Mouse (Mus musculus): ENCODE data around the gene Klf6. TPM values are rescaled to one million over a fixed set of nuclear protein-coding genes. Genes with fewer than 3 reads are reported as not detected.

The Klf6 gene
- polyA plus RNA-seq, 1 experiment: 31.5 TPM

GRCm38 (mm10) chr13:5845161-5845590 is 16.1 kb upstream of the Klf6 start:
- Histone ChIP-seq H3K4me1 (ENCODE audit: control insufficient read depth, insufficient read depth, insufficient read length, low read length) (0 out of 2 replicates have a peak, but pooled peaks cover 2% of the 10 kb centered on the region), H3K4me3 (ENCODE audit: insufficient read depth, low read depth, low read length) (peak overlapping the region; percentile 29), H3K27ac (replicated peaks; ENCODE audit: low read depth, low read length) (peak overlapping the region; percentile 84)

DNA sequence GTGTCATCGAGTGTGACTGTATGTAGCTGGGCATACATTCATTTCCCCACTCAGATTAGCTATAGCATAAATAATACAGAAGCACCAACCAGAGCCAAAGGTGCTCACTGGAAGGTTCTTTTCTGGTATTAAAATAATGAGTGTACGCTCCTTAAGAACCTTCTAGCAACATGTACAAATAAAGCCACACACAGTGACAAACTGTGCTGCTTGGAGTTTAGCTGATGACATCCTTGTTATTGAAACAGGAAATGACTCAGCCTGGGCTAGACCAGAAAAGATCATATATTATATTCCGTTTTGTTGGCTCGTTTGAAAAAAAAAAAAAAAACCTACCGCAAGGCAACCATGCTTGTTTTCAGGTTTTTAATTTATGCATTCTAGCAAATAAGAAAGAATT is 15.7 kb upstream of the Klf6 start:
- 0 out of 2 replicates have a peak, but pooled peaks cover 2% of the 10 kb centered on the region for H3K4me1 ChIP-seq (ENCODE audit: control insufficient read depth, insufficient read depth, insufficient read length, low read length)
- peak overlapping the region; percentile 84 for H3K27ac ChIP-seq (replicated peaks; ENCODE audit: low read depth, low read length)
- H3K4me3 ChIP-seq (ENCODE audit: insufficient read depth, low read depth, low read length): peak overlapping the region; percentile 29; the same call in 1 of the 2 replicates

GRCm38 (mm10) chr13:5846860-5847259 is 14.4 kb upstream of the Klf6 start:
- Histone ChIP-seq H3K27ac (replicated peaks; ENCODE audit: low read depth, low read length) (no peak overlapping the region), H3K4me3 (ENCODE audit: insufficient read depth, low read depth, low read length) (no peak overlapping the region), H3K4me1 (ENCODE audit: control insufficient read depth, insufficient read depth, insufficient read length, low read length) (no peaks in the 10 kb centered on the region)

DNA sequence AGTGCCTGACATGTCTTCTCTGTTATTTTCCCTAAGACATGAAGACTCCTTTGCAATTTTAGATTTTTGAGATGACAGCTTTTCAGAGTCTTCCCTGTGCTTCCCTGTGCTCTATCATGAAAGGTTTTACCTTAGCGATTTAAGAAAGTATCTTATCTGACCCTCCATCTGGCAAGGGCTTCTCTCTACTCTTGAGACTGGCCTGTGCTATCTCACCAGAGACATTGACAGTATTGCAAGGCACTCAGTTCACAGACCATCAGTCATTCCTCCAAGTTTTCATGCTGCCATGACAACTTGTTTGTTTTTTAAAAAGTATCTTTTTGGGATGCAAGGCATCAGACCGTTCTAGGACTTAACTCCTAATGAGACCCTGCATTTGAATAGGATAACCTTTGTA is 13.5 kb upstream of the Klf6 start:
- Histone ChIP-seq H3K4me3 (ENCODE audit: insufficient read depth, low read depth, low read length) (no peak overlapping the region), H3K4me1 (ENCODE audit: control insufficient read depth, insufficient read depth, insufficient read length, low read length) (no peaks in the 10 kb centered on the region), H3K27ac (replicated peaks; ENCODE audit: low read depth, low read length) (no peak overlapping the region)

- H3K27ac ChIP-seq (replicated peaks; ENCODE audit: low read depth, low read length): peak overlapping the region; percentile 100
- H3K4me3 ChIP-seq (ENCODE audit: insufficient read depth, low read depth, low read length): peak overlapping the region; percentile 85
- peaks cover 6% of the 10 kb centered on the region for H3K4me1 ChIP-seq (ENCODE audit: control insufficient read depth, insufficient read depth, insufficient read length, low read length)
Observed at GRCm38 (mm10) chr13:5860651-5861156, 578 bp upstream of the Klf6 start.

DNA sequence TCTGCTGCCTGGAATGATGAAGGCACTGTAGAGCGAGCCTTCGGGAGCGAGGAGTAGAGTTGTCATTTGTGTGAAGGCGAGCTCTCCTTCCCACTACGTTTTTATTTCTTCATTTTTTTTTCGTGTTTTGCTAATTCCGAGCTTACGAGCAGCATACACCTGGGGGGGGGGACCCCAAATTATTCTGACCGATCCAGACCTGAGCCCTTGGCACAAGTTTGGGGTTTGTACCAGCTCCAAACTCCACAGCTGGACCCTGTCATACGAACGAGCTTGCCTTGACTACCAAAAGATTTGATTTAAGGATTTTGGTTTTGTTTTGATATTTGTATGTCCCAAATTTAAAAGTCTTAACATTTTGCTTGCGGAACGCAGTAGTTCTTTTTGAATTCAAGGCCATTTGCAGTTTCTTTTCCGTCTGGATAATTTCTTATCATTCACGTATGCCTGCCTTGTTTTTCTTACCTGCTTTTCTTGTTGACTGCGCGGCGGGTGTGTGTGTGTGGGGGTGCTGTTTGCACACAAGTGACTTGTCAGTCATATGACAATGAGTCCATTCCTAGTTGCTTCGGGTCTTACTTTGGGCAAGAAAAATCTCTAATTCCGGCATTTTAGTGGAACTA is 832 bp downstream of the Klf6 start:
- Histone ChIP-seq H3K27ac (replicated peaks; ENCODE audit: low read depth, low read length) (peak overlapping the region; percentile 100), H3K4me1 (ENCODE audit: control insufficient read depth, insufficient read depth, insufficient read length, low read length) (peaks cover 16% of the 10 kb centered on the region), H3K4me3 (ENCODE audit: insufficient read depth, low read depth, low read length) (peak overlapping the region; percentile 87)

- Histone ChIP-seq H3K4me1 (ENCODE audit: control insufficient read depth, insufficient read depth, insufficient read length, low read length) (peaks cover 19% of the 10 kb centered on the region), H3K4me3 (ENCODE audit: insufficient read depth, low read depth, low read length) (peak overlapping the region; percentile 87), H3K27ac (replicated peaks; ENCODE audit: low read depth, low read length) (peak overlapping the region; percentile 100)
Observed at GRCm38 (mm10) chr13:5862626-5863407, 1.5 kb downstream of the Klf6 start.

DNA sequence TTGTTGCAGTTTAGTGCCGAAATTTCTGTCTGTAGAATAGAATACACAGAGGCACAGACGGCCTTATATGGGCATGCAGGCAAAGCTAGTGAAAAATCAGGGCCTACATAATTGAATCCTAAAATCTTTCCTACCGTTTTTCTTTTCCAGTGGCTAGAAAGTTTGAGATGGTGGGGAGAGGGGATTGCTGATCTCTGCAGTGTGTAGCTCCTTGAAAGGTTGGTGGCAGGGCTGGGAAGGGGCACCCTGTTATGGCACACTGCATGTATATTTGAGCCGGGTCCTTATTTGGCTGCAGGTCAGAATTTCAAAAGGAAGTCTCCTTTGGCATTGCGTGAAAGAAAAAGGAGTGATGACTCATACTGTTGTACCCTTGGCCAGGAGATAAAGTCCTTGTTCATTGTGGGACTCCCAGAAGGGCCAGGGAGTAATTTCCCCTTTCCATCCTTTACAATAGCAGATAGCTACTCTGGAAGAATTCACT is 2.2 kb downstream of the Klf6 start:
- peak overlapping the region; percentile 100 for H3K27ac ChIP-seq (replicated peaks; ENCODE audit: low read depth, low read length)
- peak overlapping the region; percentile 87 for H3K4me3 ChIP-seq (ENCODE audit: insufficient read depth, low read depth, low read length)
- peaks cover 21% of the 10 kb centered on the region for H3K4me1 ChIP-seq (ENCODE audit: control insufficient read depth, insufficient read depth, insufficient read length, low read length)

DNA sequence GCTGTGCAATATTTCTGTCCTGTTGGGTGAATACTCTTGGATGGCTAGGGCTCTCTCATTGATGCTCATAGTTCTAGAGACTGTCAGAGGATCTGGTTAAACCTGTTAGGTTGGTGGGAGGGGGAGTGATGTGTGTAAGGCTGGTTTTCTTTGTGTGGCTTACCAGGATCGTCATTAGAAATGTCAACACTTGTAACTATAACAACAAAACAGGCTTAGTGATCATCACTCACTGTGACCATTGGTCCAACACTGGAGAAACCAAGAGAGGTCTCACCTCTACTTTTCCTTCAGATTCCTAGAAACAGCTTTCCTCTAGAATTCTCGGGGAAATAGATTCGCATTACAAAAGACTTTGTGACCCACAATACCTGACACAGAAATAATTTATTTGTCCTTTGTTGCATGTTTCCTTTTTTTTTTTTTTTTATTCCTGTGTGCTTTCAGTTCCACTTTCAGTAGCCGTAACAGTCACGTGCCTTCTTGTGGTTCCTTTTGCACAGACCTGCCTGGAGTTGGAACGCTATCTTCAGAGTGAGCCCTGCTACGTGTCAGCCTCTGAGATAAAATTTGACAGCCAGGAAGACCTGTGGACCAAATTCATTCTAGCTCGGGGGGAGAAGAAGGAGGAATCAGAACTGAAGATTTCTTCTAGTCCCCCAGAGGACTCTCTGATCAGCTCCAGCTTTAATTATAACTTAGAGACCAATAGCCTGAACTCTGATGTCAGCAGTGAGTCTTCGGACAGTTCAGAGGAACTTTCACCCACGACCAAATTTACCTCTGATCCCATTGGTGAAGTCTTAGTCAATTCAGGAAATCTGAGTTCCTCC is 3.2 kb downstream of the Klf6 start:
- Histone ChIP-seq H3K4me3 (ENCODE audit: insufficient read depth, low read depth, low read length) (peak overlapping the region; percentile 81), H3K27ac (replicated peaks; ENCODE audit: low read depth, low read length) (peak overlapping the region; percentile 97), H3K4me1 (ENCODE audit: control insufficient read depth, insufficient read depth, insufficient read length, low read length) (peaks cover 27% of the 10 kb centered on the region)

GRCm38 (mm10) chr13:5865098-5865415 is 3.8 kb downstream of the Klf6 start:
- peak overlapping the region; percentile 81 for H3K4me3 ChIP-seq (ENCODE audit: insufficient read depth, low read depth, low read length)
- H3K4me1 ChIP-seq (ENCODE audit: control insufficient read depth, insufficient read depth, insufficient read length, low read length): peaks cover 31% of the 10 kb centered on the region
- H3K27ac ChIP-seq (replicated peaks; ENCODE audit: low read depth, low read length): peak overlapping the region; percentile 97

DNA sequence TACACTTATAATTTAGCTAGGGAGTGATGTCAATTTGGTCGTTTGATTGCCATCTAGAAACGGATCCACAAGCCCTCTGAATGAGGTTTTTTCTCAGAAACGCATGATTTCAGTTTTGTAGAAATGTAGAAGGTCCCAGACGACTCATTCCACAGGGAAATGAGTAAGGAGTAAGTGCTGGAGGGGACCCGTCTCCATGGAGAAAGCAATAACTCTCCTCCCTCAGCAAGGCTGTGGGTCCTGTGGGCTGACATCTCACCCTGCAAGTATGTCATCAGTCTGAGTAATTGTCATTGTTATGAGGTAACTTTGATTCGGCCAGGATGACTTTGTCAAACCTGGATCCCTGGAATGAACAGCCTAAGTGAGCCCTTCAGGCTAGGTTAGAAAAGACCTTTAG is 4.8 kb downstream of the Klf6 start:
- peaks cover 35% of the 10 kb centered on the region for H3K4me1 ChIP-seq (ENCODE audit: control insufficient read depth, insufficient read depth, insufficient read length, low read length)
- peak overlapping the region; percentile 97 for H3K27ac ChIP-seq (replicated peaks; ENCODE audit: low read depth, low read length)
- H3K4me3 ChIP-seq (ENCODE audit: insufficient read depth, low read depth, low read length): peak overlapping the region; percentile 81

DNA sequence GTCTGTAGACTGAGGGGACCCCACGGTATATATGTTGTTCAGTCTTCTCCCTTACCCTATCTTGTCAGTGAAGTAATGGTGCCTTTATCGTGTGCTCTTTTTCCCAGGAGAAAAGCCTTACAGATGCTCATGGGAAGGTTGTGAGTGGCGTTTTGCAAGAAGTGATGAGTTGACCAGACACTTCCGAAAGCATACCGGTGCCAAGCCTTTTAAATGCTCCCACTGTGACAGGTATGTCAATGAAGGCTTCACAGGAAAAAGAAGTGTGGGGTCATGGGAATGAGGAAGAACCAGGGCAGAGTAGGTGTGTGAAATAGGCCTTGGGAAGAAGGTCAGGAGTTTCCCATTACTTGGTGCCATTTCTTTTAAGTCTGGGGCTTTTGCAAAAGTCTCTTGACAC is 5.2 kb downstream of the Klf6 start:
- Histone ChIP-seq H3K4me3 (ENCODE audit: insufficient read depth, low read depth, low read length) (peak overlapping the region; percentile 81), H3K27ac (replicated peaks; ENCODE audit: low read depth, low read length) (peak overlapping the region; percentile 97)

GRCm38 (mm10) chr13:5868376-5868775 is 7.1 kb downstream of the Klf6 start:
- H3K4me1 ChIP-seq (ENCODE audit: control insufficient read depth, insufficient read depth, insufficient read length, low read length): peaks cover 36% of the 10 kb centered on the region
- H3K4me3 ChIP-seq (ENCODE audit: insufficient read depth, low read depth, low read length): no peak overlapping the region
- peak overlapping the region; percentile 57 for H3K27ac ChIP-seq (replicated peaks; ENCODE audit: low read depth, low read length)

More for the DNA sequence above, 5.2 kb downstream of the Klf6 start:
- peaks cover 36% of the 10 kb centered on the region for H3K4me1 ChIP-seq (ENCODE audit: control insufficient read depth, insufficient read depth, insufficient read length, low read length)

DNA sequence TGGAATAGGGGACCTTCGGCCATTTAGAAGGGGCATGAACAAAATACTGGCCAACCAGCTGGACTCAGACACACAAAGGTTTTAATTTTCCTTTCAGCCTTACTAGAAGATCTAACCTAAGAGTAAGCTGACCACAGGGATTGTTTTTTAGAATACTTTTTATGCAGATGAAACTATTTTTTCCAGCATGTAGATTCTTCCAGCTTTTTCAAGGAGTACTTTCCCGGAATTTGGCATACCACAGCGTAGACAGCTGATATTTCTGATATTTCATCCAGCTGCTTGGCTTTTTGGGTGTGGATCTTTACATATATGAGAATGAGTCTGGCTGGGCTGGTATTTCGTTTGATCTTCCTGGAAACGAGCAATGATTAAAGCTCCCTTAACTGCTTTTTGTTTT is 8.2 kb downstream of the Klf6 start:
- Histone ChIP-seq H3K4me1 (ENCODE audit: control insufficient read depth, insufficient read depth, insufficient read length, low read length) (peaks cover 36% of the 10 kb centered on the region), H3K27ac (replicated peaks; ENCODE audit: low read depth, low read length) (peak overlapping the region; percentile 91), H3K4me3 (ENCODE audit: insufficient read depth, low read depth, low read length) (no peak overlapping the region; the same call in 1 of the 2 replicates)

GRCm38 (mm10) chr13:5869842-5870241 is 8.6 kb downstream of the Klf6 start:
- H3K4me3 ChIP-seq (ENCODE audit: insufficient read depth, low read depth, low read length): no peak overlapping the region; the same call in 1 of the 2 replicates
- peak overlapping the region; percentile 91 for H3K27ac ChIP-seq (replicated peaks; ENCODE audit: low read depth, low read length)
- peaks cover 36% of the 10 kb centered on the region for H3K4me1 ChIP-seq (ENCODE audit: control insufficient read depth, insufficient read depth, insufficient read length, low read length)
